Mouse (Mus musculus) megakaryocyte, embryonic 14.5 days (primary cell): Measurements from ENCODE around the gene Cldn14.

Experiments
- FLI1 ChIP-seq: IDR thresholded peaks from 2 replicates; pipeline ENCODE4 v1.6.1; 2012; ENCODE audit warnings: low read length, inconsistent platforms, mixed read lengths
- GATA1 ChIP-seq: IDR thresholded peaks from 3 replicates; pipeline ENCODE4 v1.6.1; 2012; ENCODE audit warnings: mixed read lengths, low read length, inconsistent platforms, borderline replicate concordance

- TF ChIP-seq FLI1 = no peak
- no peak for TF ChIP-seq GATA1
These were observed 35.5 kb downstream of the Cldn14 start for GRCm38 (mm10) chr16:93973123-93973522.
